Mouse (Mus musculus) liver, embryonic 11.5 days (tissue): Measurements from ENCODE around the gene Cped1. TPM values are rescaled to one million over a fixed set of nuclear protein-coding genes. Genes with fewer than 3 reads are reported as not detected.

Source experiments
- ATAC-seq: fragments of 200-750 bp; cut with Nextera tagmentation; replicated peaks from 2 replicates; pipeline ENCODE4 v1.8.0; 2017; ENCODE audit warnings: moderate number of reproducible peaks, mild to moderate bottlenecking, moderate TSS enrichment, moderate library complexity; ENCODE audit not compliant: low FRiP score
- DNase-seq: peaks from one replicate; pipeline ENCODE4 v3.0.0-alpha.2; 2017; ENCODE audit warnings: low spot score
- H3K27ac ChIP-seq: fragments of 300-500 bp; sonication (generic); 2 replicates; pipeline ENCODE4 v1.5.1; 2014; ENCODE audit warnings: mild to moderate bottlenecking, low read depth, low read length, control low read depth
- H3K27me3 ChIP-seq: fragments of 300-500 bp; sonication (generic); replicated peaks from 2 replicates; pipeline ENCODE4 v1.6.1; 2014; ENCODE audit warnings: low read length, mixed read lengths; ENCODE audit not compliant: control insufficient read depth, insufficient read depth
- H3K36me3 ChIP-seq: fragments of 300-500 bp; sonication (generic); 2 replicates; pipeline ENCODE4 v1.6.1; 2014; ENCODE audit warnings: mild to moderate bottlenecking, low read length, moderate library complexity, mixed read lengths; ENCODE audit not compliant: control insufficient read depth, insufficient read depth
- H3K4me1 ChIP-seq: fragments of 300-500 bp; sonication (generic); replicated peaks from 2 replicates; pipeline ENCODE4 v1.6.1; 2014; ENCODE audit warnings: low read length, mixed read lengths; ENCODE audit not compliant: control insufficient read depth, insufficient read depth
- H3K4me2 ChIP-seq: fragments of 300-500 bp; sonication (generic); 2 replicates; pipeline ENCODE4 v1.6.1; 2014; ENCODE audit warnings: mild to moderate bottlenecking, control low read depth, moderate library complexity
- H3K4me3 ChIP-seq: fragments of 300-500 bp; sonication (generic); 2 replicates; pipeline ENCODE4 v1.5.1; 2014; ENCODE audit warnings: low read depth, low read length, control low read depth
- H3K9ac ChIP-seq: fragments of 300-500 bp; sonication (generic); 2 replicates; pipeline ENCODE4 v1.6.1; 2014; ENCODE audit warnings: low read depth, low read length, control low read depth
- H3K9me3 ChIP-seq: fragments of 300-500 bp; sonication (generic); 2 replicates; pipeline ENCODE4 v1.6.1; 2016; ENCODE audit warnings: low read length, inconsistent platforms, mixed read lengths; ENCODE audit not compliant: control insufficient read depth
- WGBS: fragments of 180-500 bp; shearing (Covaris S2); extraction: QIAGEN DNeasy Blood & Tissue Kit; methylation state at CpG from one replicate; pipeline ENCODE4 v1.1.7; 2014; 5-methylcytosine and 5-hydroxymethylcytosine counted together
- polyA plus RNA-seq: library from polyadenylated mRNA; unstranded; fragments of >200 nt; fragmentation: Nextera tagmentation; extraction: Ambion mirVana; gene quantifications from 2 replicates; pipeline ENCODE4 v1.2.1, GENCODE M21; 2014

Cped1 gene
- polyA plus RNA-seq, result 6.9 TPM in 2 replicates

DNA sequence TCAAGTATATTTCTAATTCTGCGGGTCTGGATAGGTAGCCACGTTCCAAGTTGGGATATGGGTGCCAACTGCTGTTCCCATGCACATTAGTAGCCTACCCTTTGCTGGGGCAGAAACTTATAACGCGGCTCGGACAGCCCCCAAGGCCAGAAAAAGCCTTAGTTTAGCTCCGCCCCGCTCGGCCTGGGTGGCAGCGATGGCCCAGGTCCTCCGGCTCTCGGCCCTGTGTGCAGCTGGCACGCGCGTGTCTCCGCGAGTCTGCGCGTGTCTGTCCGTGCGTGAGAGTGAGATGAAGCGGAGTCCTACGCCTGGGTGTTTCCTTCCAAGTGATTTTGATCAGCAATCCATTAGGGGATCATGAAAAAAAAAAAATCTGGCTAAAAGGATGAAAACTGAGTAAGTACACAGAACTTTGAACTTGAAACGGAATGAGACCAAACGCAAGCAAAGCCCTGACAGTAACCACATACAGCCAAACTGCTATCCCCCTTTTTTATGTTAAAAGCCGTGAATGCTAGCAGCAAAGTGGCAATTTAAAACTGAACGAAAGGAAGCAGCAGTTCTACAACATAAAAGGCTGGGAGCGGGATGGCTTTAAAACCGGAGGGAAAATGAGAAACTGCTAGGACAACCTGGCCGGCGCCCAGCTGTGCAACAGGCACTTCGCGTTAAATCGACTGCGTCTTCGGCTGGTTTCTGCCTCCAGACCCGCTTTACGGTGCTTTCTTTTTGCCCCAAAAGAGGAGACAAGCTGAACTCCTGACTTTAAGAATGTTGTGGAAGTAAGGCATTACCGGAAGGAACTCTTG lies at the start of gene Cped1:
Cped1 (plus strand) TSS at position 185 of the 809 bp plus-strand sequence.
- DNase-seq, result peak; percentile 62
- Histone ChIP-seq H3K4me2 (peak within 1 kb of the TSS; percentile 73), H3K4me3 (peak within 1 kb of the TSS; percentile 45), H3K27ac (0 out of 2 replicates have a peak within 1 kb of the TSS, but pooled peaks have one; percentile 9), H3K36me3 (no peaks in the 10 kb centered on the region), H3K9ac (peak within 1 kb of the TSS; percentile 32), H3K4me1 (no peaks in the 10 kb centered on the region), H3K27me3 (peaks cover 9% of the 10 kb centered on the region), H3K9me3 (no peaks in the 10 kb centered on the region)
- WGBS, result 1% methylated on average over 38 of the region's 38 CpGs
- peak; percentile 71 for ATAC-seq

DNA sequence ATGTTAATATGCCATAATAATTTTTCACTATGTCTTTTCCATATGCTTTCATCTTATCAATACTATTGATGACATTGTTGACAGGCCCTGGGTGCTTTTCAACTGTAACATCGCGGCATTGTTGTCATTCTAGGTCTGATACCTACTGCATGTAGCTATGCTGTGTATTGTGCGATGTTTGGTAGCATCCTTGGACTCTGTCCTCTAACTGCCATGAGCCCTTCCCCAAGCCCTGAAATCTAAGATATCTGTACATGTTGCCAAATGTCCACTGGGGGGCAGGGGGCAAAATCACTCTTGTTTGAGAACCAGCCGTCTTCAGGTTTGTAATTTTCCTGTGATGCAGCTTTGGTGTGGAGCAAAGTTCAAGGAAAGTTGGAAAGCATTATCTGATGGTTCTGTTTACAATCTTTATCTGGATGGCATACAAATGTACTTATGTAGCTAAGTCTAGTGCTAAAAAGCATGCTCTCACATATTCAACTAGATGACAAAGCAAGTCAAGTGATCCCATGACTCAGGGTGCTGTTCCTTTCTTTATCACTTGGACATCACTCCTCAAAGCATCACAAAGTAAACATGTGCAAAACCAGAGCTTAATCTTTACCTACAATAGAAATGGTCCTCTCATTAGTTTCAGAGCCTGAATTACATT lies 47.6 kb upstream of the Cped1 start:
- no peaks in the 10 kb centered on the region for H3K4me1 ChIP-seq
- no peak overlapping the region for H3K4me3 ChIP-seq
- H3K4me2 ChIP-seq, result no peak overlapping the region
- no peaks in the 10 kb centered on the region for H3K36me3 ChIP-seq
- H3K9me3 ChIP-seq, result no peaks in the 10 kb centered on the region
- DNase-seq (no peak), ATAC-seq (no peak)
- no peak overlapping the region for H3K27ac ChIP-seq
- no peak overlapping the region for H3K9ac ChIP-seq
- WGBS, result 74% methylated on average over 4 of the region's 4 CpGs
- no peaks in the 10 kb centered on the region for H3K27me3 ChIP-seq

DNA sequence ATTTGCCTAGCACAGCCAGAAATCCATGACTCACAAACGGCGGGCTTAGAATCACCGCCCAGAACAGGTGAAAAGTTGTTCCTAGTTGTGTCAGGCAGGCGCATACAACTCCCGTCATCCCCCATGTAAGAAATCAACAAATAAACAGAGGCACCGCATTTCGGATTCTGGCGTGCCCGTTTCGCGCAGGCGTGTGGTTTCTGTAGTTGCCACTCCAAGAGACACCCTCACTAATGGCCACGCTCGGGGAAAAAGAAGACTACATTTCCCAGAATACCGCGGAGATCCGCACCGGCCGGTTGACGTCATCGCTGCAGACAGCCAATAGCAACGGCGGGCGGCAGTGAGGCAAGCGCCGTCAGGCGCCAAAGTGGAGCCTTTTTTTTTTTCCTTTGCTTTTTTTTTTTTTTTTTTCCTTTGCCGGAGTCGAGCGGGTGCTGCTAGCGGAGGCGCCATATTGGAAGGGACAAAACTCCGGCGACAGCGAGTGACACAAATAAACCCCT lies 36.4 kb upstream of the Cped1 start, which contains the start of gene Ing3:
Ing3 (plus strand) TSS at position 346 of the 506 bp plus-strand sequence.
- peak within 1 kb of the TSS; percentile 95 for H3K27ac ChIP-seq
- peak; percentile 88 for DNase-seq
- peak within 1 kb of the TSS; percentile 89 for H3K9ac ChIP-seq
- peaks cover 4% of the 10 kb centered on the region; the same call in 1 of the 2 replicates for H3K4me1 ChIP-seq
- no peaks in the 10 kb centered on the region for H3K27me3 ChIP-seq
- peaks cover 4% of the 10 kb centered on the region; the same call in 1 of the 2 replicates for H3K36me3 ChIP-seq
- ATAC-seq, result peak; percentile 96
- no peaks in the 10 kb centered on the region for H3K9me3 ChIP-seq
- H3K4me3 ChIP-seq, result peak within 1 kb of the TSS; percentile 66
- H3K4me2 ChIP-seq, result peak within 1 kb of the TSS; percentile 89
- WGBS, result under 1% methylated on average over 35 of the region's 35 CpGs

- peak overlapping the region; percentile 89 for H3K4me2 ChIP-seq
- no peaks in the 10 kb centered on the region for H3K9me3 ChIP-seq
- H3K9ac ChIP-seq, result peak overlapping the region; percentile 89
- H3K36me3 ChIP-seq, result peaks cover 6% of the 10 kb centered on the region; the same call in 1 of the 2 replicates
- DNase-seq (peak; percentile 97), ATAC-seq (peak; percentile 91)
- WGBS, result 2% methylated on average over 60 of the region's 68 CpGs
- peak overlapping the region; percentile 66 for H3K4me3 ChIP-seq
- H3K4me1 ChIP-seq, result peaks cover 4% of the 10 kb centered on the region; the same call in 1 of the 2 replicates
- H3K27me3 ChIP-seq, result no peaks in the 10 kb centered on the region
- H3K27ac ChIP-seq, result peak overlapping the region; percentile 95
Observed at GRCm38 (mm10) chr6:21949771-21950448, 35.8 kb upstream of the Cped1 start.

DNA sequence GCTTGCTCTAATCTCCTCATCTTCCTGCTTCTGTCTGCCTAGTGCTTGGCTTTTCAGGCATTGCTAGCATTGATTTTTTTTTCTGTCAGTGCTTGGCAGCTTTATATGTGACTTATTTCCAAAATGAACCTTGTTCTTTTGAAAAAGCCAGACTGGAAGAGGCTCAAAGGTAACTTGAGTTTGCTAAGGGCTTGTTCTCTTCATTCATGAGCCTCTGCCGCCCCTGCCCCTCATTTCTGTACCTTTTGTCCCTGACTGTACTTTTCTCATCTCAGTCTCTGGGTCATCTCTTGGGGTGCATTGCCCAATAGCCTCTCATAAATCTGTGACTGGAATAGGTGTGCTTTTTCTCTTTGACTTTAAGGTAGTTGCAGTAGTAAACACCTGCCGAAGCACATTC lies 35.0 kb upstream of the Cped1 start:
- DNase-seq, result no peak
- no peaks in the 10 kb centered on the region for H3K9me3 ChIP-seq
- peak overlapping the region; percentile 89 for H3K9ac ChIP-seq
- peak overlapping the region; percentile 66 for H3K4me3 ChIP-seq
- H3K27me3 ChIP-seq, result no peaks in the 10 kb centered on the region
- no peak overlapping the region for H3K27ac ChIP-seq
- 86% methylated on average over 2 of the region's 2 CpGs for WGBS
- peaks cover 4% of the 10 kb centered on the region; the same call in 1 of the 2 replicates for H3K4me1 ChIP-seq
- peaks cover 8% of the 10 kb centered on the region; the same call in 1 of the 2 replicates for H3K36me3 ChIP-seq
- H3K4me2 ChIP-seq, result peak overlapping the region; percentile 89
- no peak for ATAC-seq

GRCm38 (mm10) chr6:21955468-21955867 lies 30.2 kb upstream of the Cped1 start:
- no peak for ATAC-seq
- no peak overlapping the region for H3K9ac ChIP-seq
- no peak overlapping the region for H3K4me3 ChIP-seq
- WGBS, result 82% methylated on average over 4 of the region's 4 CpGs
- DNase-seq, result no peak
- peaks cover 8% of the 10 kb centered on the region; the same call in 1 of the 2 replicates for H3K36me3 ChIP-seq
- H3K4me2 ChIP-seq, result no peak overlapping the region
- H3K4me1 ChIP-seq, result peaks cover under 1% of the 10 kb centered on the region; the same call in 1 of the 2 replicates
- no peak overlapping the region for H3K27ac ChIP-seq
- H3K27me3 ChIP-seq, result no peaks in the 10 kb centered on the region
- H3K9me3 ChIP-seq, result no peaks in the 10 kb centered on the region

GRCm38 (mm10) chr6:21958922-21959321 lies 26.8 kb upstream of the Cped1 start:
- H3K4me3 ChIP-seq, result no peak overlapping the region
- H3K4me2 ChIP-seq, result no peak overlapping the region
- H3K27ac ChIP-seq, result no peak overlapping the region
- ATAC-seq (no peak), DNase-seq (no peak)
- WGBS, result 84% methylated on average over 4 of the region's 4 CpGs
- H3K36me3 ChIP-seq, result peaks cover 4% of the 10 kb centered on the region; the same call in 1 of the 2 replicates
- H3K4me1 ChIP-seq, result no peaks in the 10 kb centered on the region; the same call in 1 of the 2 replicates
- H3K9me3 ChIP-seq, result no peaks in the 10 kb centered on the region
- no peak overlapping the region for H3K9ac ChIP-seq
- H3K27me3 ChIP-seq, result no peaks in the 10 kb centered on the region

GRCm38 (mm10) chr6:21959909-21960308 lies 25.8 kb upstream of the Cped1 start:
- no peaks in the 10 kb centered on the region; the same call in 1 of the 2 replicates for H3K4me1 ChIP-seq
- no peak overlapping the region for H3K4me3 ChIP-seq
- H3K27ac ChIP-seq, result no peak overlapping the region
- H3K9me3 ChIP-seq, result no peaks in the 10 kb centered on the region
- 93% methylated on average over 5 of the region's 5 CpGs for WGBS
- H3K4me2 ChIP-seq, result no peak overlapping the region
- no peaks in the 10 kb centered on the region for H3K27me3 ChIP-seq
- H3K9ac ChIP-seq, result no peak overlapping the region
- no peak for DNase-seq
- no peak for ATAC-seq
- peaks cover 1% of the 10 kb centered on the region; the same call in 1 of the 2 replicates for H3K36me3 ChIP-seq
